Mouse (Mus musculus): Measurements from ENCODE around the gene Gm45837. TPM values are rescaled to one million over a fixed set of nuclear protein-coding genes. Genes with fewer than 3 reads are reported as not detected.

The Gm45837 gene
- total and polyA plus RNA-seq, 3 experiments = 1.2 TPM; not detected in 2

- no peaks in the 10 kb centered on the region for H3K79me2 ChIP-seq (ENCODE audit: control insufficient read depth, insufficient read depth, low read length, poor library complexity)
- H3K36me3 ChIP-seq (ENCODE audit: control insufficient read depth in 1 of 2, insufficient read depth in 2 of 2, low read length in 2 of 2) = peaks cover 0 to 6% of the 10 kb centered on the region in 2 experiments; a peak in 2 of 4 replicates
- no peak overlapping the region for H3K9ac ChIP-seq (ENCODE audit: control insufficient read depth, low read depth, low read length, poor library complexity, severe bottlenecking)
- H3K4me1 ChIP-seq (ENCODE audit: control insufficient read depth in 1 of 2, insufficient read depth in 2 of 2, low read length in 2 of 2) = peaks cover 2 to 4% of the 10 kb centered on the region in 2 experiments; a peak in 3 of 4 replicates
- TF ChIP-seq POLR2A (IDR thresholded peaks at IDR 0.05; ENCODE audit: control insufficient read depth in 1 of 2, insufficient read depth in 1 of 2, low read depth in 1 of 2, low read length in 2 of 2, poor library complexity in 1 of 2) = no peak
- no peak for TF ChIP-seq TAL1 (IDR thresholded peaks at IDR 0.05; ENCODE audit: low read length)
- no peak for TF ChIP-seq ZC3H11A (IDR thresholded peaks at IDR 0.05; ENCODE audit: low read depth, low read length)
- TF ChIP-seq EP300 (IDR thresholded peaks at IDR 0.05; ENCODE audit: low read depth in 1 of 2, low read length in 2 of 2) = no peak
- no peak for TF ChIP-seq NRF1 (IDR thresholded peaks at IDR 0.05; ENCODE audit: insufficient read depth, low read depth, low read length, poor library complexity, severe bottlenecking)
- TF ChIP-seq ZNF384 (IDR thresholded peaks at IDR 0.05; ENCODE audit: low read depth, low read length) = no peak
- no peak for TF ChIP-seq HCFC1 (IDR thresholded peaks at IDR 0.05; ENCODE audit: low read depth, low read length)
- no peaks in the 10 kb centered on the region for H3K27me3 ChIP-seq (ENCODE audit: control insufficient read depth in 1 of 2, insufficient read depth in 2 of 2, low read length in 2 of 2)
- H3K27ac ChIP-seq (ENCODE audit: control insufficient read depth, low read depth, low read length) = no peak overlapping the region
- H3K4me3 ChIP-seq (ENCODE audit: control insufficient read depth in 1 of 2, insufficient read depth in 1 of 2, low read depth in 2 of 2, low read length in 2 of 2) = no peak overlapping the region
- DNase-seq (ENCODE audit: low read depth, low spot score) = no peak
- H3K9me3 ChIP-seq (replicated peaks; ENCODE audit: insufficient read depth, low read length) = no peaks in the 10 kb centered on the region
Observed at GRCm38 (mm10) chr7:101376701-101377340, 33.9 kb upstream of the Gm45837 start.

- Histone ChIP-seq H3K79me2 (ENCODE audit: control insufficient read depth, insufficient read depth, low read length, poor library complexity) (no peaks in the 10 kb centered on the region), H3K36me3 (ENCODE audit: control insufficient read depth in 1 of 2, insufficient read depth in 2 of 2, low read length in 2 of 2) (peaks cover 0 to 6% of the 10 kb centered on the region in 2 experiments; a peak in 2 of 4 replicates), H3K9me3 (replicated peaks; ENCODE audit: insufficient read depth, low read length) (no peaks in the 10 kb centered on the region), H3K27me3 (ENCODE audit: control insufficient read depth in 1 of 2, insufficient read depth in 2 of 2, low read length in 2 of 2) (no peaks in the 10 kb centered on the region), H3K4me1 (ENCODE audit: control insufficient read depth in 1 of 2, insufficient read depth in 2 of 2, low read length in 2 of 2) (peaks cover 2 to 4% of the 10 kb centered on the region in 2 experiments; a peak in 3 of 4 replicates), H3K4me3 (ENCODE audit: control insufficient read depth in 1 of 2, insufficient read depth in 1 of 2, low read depth in 2 of 2, low read length in 2 of 2) (peak overlapping the region; percentile 56 to 62), H3K27ac (ENCODE audit: control insufficient read depth, low read depth, low read length) (peak overlapping the region; percentile 81), H3K9ac (ENCODE audit: control insufficient read depth, low read depth, low read length, poor library complexity, severe bottlenecking) (peak overlapping the region; percentile 75)
- peak; percentile 88 for DNase-seq (ENCODE audit: low read depth, low spot score)
- no peak for TF ChIP-seq GABPA (IDR thresholded peaks at IDR 0.05; ENCODE audit: low read depth, low read length)
- TF ChIP-seq NRF1 (IDR thresholded peaks at IDR 0.05; ENCODE audit: insufficient read depth, low read depth, low read length, poor library complexity, severe bottlenecking) = peak; percentile 9; the same call in 1 of the 2 replicates
- no peak for TF ChIP-seq CTCF (IDR thresholded peaks at IDR 0.05 in 2 of 3, conservative IDR thresholded peaks at IDR 0.05 in 1 of 3; ENCODE audit: control insufficient read depth in 1 of 3, insufficient read depth in 1 of 3, low read depth in 2 of 3, low read length in 3 of 3, poor library complexity in 1 of 3, severe bottlenecking in 1 of 3)
- peak; percentile 27 for TF ChIP-seq SMC3 (IDR thresholded peaks at IDR 0.05; ENCODE audit: low read depth, low read length)
- TF ChIP-seq MAX (IDR thresholded peaks at IDR 0.05; ENCODE audit: low read length) = peak; percentile 47; the same call in 1 of the 2 replicates
- TF ChIP-seq CHD2 (IDR thresholded peaks at IDR 0.05; ENCODE audit: low read length) = peak; percentile 91
- TF ChIP-seq MYB (IDR thresholded peaks at IDR 0.05; ENCODE audit: low read depth, low read length) = 0 out of 2 replicates have a peak, but pooled peaks have one; percentile 35
- no peak for TF ChIP-seq POLR2AphosphoS5 (IDR thresholded peaks at IDR 0.05; ENCODE audit: borderline replicate concordance, low read depth, low read length)
- peak; percentile 96 for TF ChIP-seq ELF1 (IDR thresholded peaks at IDR 0.05; ENCODE audit: low read depth, low read length)
- peak; percentile 86 for TF ChIP-seq ETS1 (IDR thresholded peaks at IDR 0.05; ENCODE audit: low read depth, low read length)
- TF ChIP-seq CHD1 (IDR thresholded peaks at IDR 0.05; ENCODE audit: low read depth, low read length) = peak; percentile 65; the same call in 1 of the 2 replicates
- no peak for TF ChIP-seq ZKSCAN1 (IDR thresholded peaks at IDR 0.05; ENCODE audit: low read depth, low read length)
- no peak; the same call in 1 of the 2 replicates for TF ChIP-seq POLR2AphosphoS2 (IDR thresholded peaks at IDR 0.05; ENCODE audit: low read length)
- TF ChIP-seq MAZ (IDR thresholded peaks at IDR 0.05; ENCODE audit: low read depth, low read length) = peak; percentile 78
- TF ChIP-seq MXI1 (IDR thresholded peaks at IDR 0.05; ENCODE audit: low read depth, low read length) = peak; percentile 78
- no peak for TF ChIP-seq ZC3H11A (IDR thresholded peaks at IDR 0.05; ENCODE audit: low read depth, low read length)
- TF ChIP-seq UBTF (IDR thresholded peaks at IDR 0.05; ENCODE audit: borderline replicate concordance, insufficient read depth, low read depth, low read length) = no peak
- TF ChIP-seq USF1 (IDR thresholded peaks at IDR 0.05; ENCODE audit: low read depth, low read length) = peak; percentile 31; the same call in 1 of the 2 replicates
- peak; percentile 87 for TF ChIP-seq SIN3A (IDR thresholded peaks at IDR 0.05; ENCODE audit: low read length)
- TF ChIP-seq TCF12 (IDR thresholded peaks at IDR 0.05; ENCODE audit: low read depth, low read length) = peak; percentile 32; the same call in 1 of the 2 replicates
- peak; percentile 84 for TF ChIP-seq HCFC1 (IDR thresholded peaks at IDR 0.05; ENCODE audit: low read depth, low read length)
- 0 out of 2 replicates have a peak, but pooled peaks have one; percentile 44 for TF ChIP-seq MAFK (IDR thresholded peaks at IDR 0.05; ENCODE audit: borderline replicate concordance, low read depth, low read length)
- TF ChIP-seq GATA1 (IDR thresholded peaks at IDR 0.05; ENCODE audit: low read depth, low read length) = no peak
- no peak for TF ChIP-seq ZMIZ1 (IDR thresholded peaks at IDR 0.05; ENCODE audit: low read depth, low read length)
- TF ChIP-seq POLR2A (IDR thresholded peaks at IDR 0.05; ENCODE audit: control insufficient read depth in 1 of 2, insufficient read depth in 1 of 2, low read depth in 1 of 2, low read length in 2 of 2, poor library complexity in 1 of 2) = peak in 1 of 2 experiments; percentile 52; a peak in 2 of 4 replicates
- TF ChIP-seq JUND (IDR thresholded peaks at IDR 0.05; ENCODE audit: low read depth, low read length) = peak; percentile 99
Observed at GRCm38 (mm10) chr7:101377741-101378262, 32.9 kb upstream of the Gm45837 start.

Measured in MEL (cell line).